Mouse (Mus musculus): ENCODE data around the gene Slc9a2.
A peak's percentile ranks its signal among the peaks of the same experiment; 100 is the strongest.
"Not testable (repeated sequence)": the region's sequence is repeated elsewhere in the genome, so short reads cannot be mapped to it uniquely, and the experiment has no call there.

Gene Slc9a2

DNA sequence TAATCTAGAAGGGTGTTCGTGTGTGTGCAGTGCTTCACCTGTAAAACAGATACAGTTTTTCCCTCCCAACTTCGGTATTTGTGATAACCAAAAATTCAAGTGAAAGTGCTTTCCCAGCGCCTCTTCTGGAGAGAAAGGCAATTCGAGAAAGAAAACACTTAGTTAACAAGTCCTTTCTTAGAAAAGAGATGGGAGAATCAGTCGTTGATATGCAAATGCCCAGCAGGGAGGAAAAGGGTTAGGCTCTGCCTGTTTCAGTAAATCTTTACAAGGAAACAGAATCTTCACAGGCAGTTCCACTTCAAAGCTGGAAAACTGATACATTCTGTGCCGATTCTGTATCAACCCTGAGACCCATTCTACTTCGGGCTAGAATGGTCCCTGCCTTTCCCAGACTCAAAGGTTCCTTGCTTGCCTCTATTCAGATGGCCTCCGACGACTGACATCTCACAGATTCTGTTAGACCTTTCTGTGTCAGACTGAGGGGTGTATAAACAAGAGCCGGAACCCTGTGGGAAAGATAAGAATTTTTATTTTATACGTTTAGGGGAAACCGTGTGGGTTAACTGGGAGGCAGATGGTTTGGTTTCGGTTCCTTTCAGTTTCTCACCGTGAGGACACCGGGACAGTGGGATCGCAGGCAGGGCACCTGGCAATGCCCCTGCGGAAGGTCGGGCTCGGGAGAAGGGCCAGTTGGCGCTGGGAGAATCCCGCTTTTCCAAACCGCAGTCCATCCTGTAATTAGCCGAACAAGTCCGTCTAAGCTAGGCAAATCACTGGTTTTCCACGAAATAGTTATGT is at the start of gene Slc9a2:
Gene Slc9a2, plus strand, starts transcription at position 508 of the 801 bp plus-strand sequence.
- DNase-seq (ENCODE audit: low spot score in 2 of 2): no peak

GRCm38 (mm10) chr1:40632407-40633062 is 47.8 kb upstream of the Slc9a2 start:
- no peak for DNase-seq (ENCODE audit: low spot score in 2 of 2)

DNA sequence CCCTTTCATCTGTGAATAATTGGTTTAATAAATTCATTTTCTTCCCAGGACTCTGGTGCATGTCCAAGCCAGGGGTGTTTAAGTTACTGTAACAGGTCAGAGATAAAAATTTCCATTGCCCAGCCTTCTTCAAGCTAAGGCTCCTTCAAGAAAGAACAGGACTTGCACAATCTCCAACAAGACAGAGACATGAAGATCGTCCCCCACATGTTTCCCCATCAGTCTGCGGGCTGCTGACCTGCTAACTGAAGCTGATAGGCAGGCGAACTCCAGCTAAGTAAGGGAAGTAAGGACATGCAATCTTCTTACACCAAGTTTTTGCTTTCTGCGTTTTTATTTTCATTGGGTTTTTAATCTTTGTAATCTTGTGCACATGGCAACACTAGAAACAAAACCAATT is 45.8 kb upstream of the Slc9a2 start:
- DNase-seq (ENCODE audit: low spot score in 2 of 2): no peak

DNA sequence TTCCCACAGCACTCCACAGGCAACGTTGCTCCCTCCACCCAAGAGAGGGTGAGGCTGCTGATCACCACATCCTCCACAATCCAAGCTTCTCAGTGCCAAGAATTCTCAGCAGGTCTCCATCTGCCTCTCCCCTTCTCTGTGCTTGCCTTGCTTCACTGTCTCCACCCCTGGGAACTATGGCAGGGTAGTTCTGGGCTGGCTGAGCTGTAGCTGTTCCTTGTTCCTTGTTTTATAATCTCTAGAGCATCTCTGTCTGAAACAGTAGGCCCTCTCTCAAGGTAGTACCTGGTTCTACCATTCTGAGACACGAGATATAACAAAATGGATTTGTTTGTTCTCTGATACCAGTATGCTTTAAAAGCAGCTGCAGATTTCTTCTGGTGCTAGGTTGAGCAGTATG is 32.1 kb upstream of the Slc9a2 start:
- no peak for DNase-seq (ENCODE audit: low spot score in 2 of 2)

- DNase-seq (ENCODE audit: low spot score in 2 of 2): no peak
Measured at GRCm38 (mm10) chr1:40650803-40651497, 29.4 kb upstream of the Slc9a2 start.

- no peak for DNase-seq (ENCODE audit: low spot score in 2 of 2)
Measured at GRCm38 (mm10) chr1:40657035-40657434, 23.3 kb upstream of the Slc9a2 start.

DNA sequence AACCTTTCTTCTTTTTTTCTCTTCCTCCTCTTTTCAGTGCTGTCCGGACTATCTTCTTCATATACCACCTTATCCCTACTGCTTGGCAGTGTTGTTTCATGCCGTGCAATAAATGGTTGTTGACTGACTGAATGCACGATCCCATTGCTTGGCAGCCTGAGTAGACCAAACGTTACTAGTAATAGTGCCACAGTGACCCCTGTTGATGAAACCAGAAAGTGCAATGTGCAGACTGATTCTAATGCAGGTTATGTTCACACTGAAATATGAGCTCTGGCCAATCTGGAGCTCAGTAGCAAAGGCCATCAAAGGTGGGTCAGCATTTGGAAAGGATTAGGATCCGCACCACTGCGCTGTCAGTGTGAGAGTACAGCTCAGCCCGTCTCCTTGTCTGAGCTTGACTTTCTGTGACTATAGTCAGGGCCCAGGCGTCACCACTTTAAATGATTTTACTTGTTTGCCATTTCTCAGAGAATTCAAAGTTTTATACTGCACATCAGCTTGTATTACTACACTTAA is 22.3 kb upstream of the Slc9a2 start:
- DNase-seq (ENCODE audit: low spot score in 2 of 2): peak; percentile 20 to 52

- no peak for DNase-seq (ENCODE audit: low spot score in 2 of 2)
Measured at GRCm38 (mm10) chr1:40659017-40659416, 21.4 kb upstream of the Slc9a2 start.

GRCm38 (mm10) chr1:40659496-40659895 is 20.9 kb upstream of the Slc9a2 start:
- no peak for DNase-seq (ENCODE audit: low spot score in 2 of 2)

- no peak for DNase-seq (ENCODE audit: low spot score in 2 of 2)
Measured at GRCm38 (mm10) chr1:40660838-40661237, 19.5 kb upstream of the Slc9a2 start.

- DNase-seq (ENCODE audit: low spot score in 2 of 2): no peak
Measured at GRCm38 (mm10) chr1:40665401-40666370, 14.7 kb upstream of the Slc9a2 start.

DNA sequence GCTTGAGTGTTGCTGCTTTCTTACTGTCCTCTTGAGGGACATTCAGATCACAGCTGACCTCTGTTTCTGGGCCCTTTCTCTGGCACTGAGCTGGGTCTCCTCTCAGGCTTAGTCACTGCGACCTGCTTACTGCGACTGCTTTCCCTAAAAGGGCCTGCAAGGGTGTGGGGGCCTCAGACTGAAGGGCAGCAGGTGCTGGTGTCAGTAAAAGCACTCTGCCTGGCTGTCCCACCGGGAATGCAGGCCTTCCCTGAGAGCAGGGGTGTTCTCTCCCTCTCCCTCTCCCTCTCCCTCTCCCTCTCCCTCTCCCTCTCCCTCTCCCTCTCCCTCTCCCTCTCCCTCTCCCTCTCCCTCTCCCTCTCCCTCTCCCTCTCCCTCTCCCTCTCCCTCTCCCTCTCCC is 12.9 kb upstream of the Slc9a2 start:
- not testable (repeated sequence) for DNase-seq (ENCODE audit: low spot score in 2 of 2)

GRCm38 (mm10) chr1:40670025-40670424 is 10.3 kb upstream of the Slc9a2 start:
- no peak for DNase-seq (ENCODE audit: low spot score in 2 of 2)

GRCm38 (mm10) chr1:40671490-40671889 is 8.9 kb upstream of the Slc9a2 start:
- DNase-seq (ENCODE audit: low spot score in 2 of 2): no peak

DNA sequence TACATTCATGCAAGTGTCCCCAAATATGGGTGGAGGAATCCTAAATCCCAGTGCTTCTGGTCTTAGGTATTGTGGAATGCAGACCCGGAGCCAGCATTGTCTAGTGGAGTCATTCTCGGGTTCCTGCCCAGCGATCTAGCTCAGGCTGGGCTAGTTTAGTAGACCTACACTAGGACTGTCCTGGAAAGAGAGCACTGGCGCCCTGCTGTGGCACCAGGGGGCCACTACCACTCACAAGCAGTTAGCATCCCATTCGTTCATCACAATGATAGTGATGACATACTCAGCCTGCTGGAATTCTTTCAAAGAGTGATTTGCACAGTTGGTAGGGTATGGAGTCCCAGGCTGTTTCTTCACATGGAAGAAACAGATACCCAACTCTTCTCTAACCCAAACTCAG is 3.1 kb upstream of the Slc9a2 start:
- DNase-seq (ENCODE audit: low spot score in 2 of 2): no peak

- DNase-seq (ENCODE audit: low spot score in 2 of 2): peak in 1 of 2 experiments; percentile 8
Measured at GRCm38 (mm10) chr1:40680868-40681698, 709 bp downstream of the Slc9a2 start.

DNA sequence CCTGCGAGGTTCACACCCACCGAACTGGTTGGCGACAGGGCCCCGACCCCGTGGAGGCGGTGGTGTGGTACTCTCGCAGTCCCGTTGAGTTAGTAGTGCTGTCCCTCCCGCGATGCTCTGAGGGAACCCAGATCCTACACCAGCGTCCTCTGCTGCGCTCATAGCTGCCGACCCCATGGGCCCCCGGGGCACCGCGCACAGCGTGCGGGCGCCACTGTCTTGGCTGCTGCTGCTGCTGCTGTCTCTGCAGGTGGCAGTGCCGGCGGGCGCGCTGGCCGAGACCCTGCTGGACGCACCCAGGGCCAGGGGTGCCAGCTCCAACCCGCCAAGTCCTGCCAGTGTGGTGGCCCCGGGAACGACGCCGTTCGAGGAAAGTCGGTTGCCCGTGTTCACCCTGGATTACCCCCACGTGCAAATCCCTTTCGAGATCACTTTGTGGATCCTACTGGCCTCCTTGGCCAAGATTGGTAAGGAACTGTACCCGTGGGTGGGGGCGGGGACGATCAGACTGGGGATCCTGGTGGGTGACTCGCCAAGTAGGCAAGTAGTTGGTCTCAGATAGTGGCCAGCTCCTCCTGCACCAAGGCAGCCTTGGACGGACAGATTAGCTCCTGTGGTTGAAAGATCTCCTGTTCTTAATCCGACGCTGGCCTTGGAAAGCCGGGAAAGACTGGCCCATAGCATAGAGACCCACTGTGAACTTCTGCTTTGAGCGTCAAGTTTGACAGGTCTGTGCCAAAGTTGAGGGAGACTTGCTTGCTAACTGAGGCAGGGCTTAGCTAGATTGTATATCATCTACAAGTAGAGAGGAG is 1.5 kb downstream of the Slc9a2 start:
- no peak for DNase-seq (ENCODE audit: low spot score in 2 of 2)

DNA sequence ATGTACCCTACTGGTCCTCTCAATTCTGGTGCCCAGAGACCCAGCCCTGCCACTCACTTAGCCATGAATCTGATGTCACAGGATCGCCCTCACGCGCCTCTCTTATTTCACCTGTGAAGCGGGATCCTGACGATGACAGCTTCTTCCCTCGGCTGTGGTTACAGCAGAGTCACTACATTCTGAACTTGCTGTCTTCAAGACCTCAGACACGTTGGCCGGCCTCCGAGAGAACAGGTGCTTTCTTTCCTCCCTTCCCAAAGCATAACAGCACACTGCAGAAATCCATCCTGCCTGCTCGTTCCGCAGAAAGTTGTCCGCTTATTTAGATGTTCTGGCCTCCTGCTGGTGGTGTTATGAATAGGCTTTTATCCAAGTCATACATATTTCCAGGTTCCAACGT is 13.9 kb downstream of the Slc9a2 start:
- DNase-seq (ENCODE audit: low spot score in 2 of 2): no peak

GRCm38 (mm10) chr1:40696436-40696835 is 16.1 kb downstream of the Slc9a2 start:
- DNase-seq (ENCODE audit: low spot score in 2 of 2): no peak
